Mouse (Mus musculus): ENCODE data around the gene Ttc39a. TPM values are rescaled to one million over a fixed set of nuclear protein-coding genes. Genes with fewer than 3 reads are reported as not detected.

Ttc39a gene
- total and polyA plus RNA-seq, 3 experiments, result 0.30 to 0.64 (median 0.32) TPM

- H3K36me3 ChIP-seq (replicated peaks in 1 of 2; ENCODE audit: control insufficient read depth in 1 of 2, insufficient read depth in 1 of 2, low read length in 1 of 2), result no peaks in the 10 kb centered on the region
- no peaks in the 10 kb centered on the region for H3K9me3 ChIP-seq (replicated peaks; ENCODE audit: low read length)
- in situ Hi-C loops (cut with MboI; ENCODE audit: low pct_ligation_motif_present, low pct_unique_long_range_greater_than_20kb, low sequenced_read_pairs), result no loop called here
These were observed 16.0 kb downstream of the Ttc39a start for GRCm38 (mm10) chr4:109422436-109422835.

GRCm38 (mm10) chr4:109423438-109423837 is 17.0 kb downstream of the Ttc39a start:
- Histone ChIP-seq H3K9me3 (replicated peaks; ENCODE audit: low read length) (no peaks in the 10 kb centered on the region), H3K36me3 (replicated peaks in 1 of 2; ENCODE audit: control insufficient read depth in 1 of 2, insufficient read depth in 1 of 2, low read length in 1 of 2) (no peaks in the 10 kb centered on the region), H3K27ac (ENCODE audit: insufficient read depth, low read depth) (no peak overlapping the region), H3K4me3 (replicated peaks in 1 of 3; ENCODE audit: low read depth in 2 of 3, low read length in 2 of 3, poor library complexity in 1 of 3) (no peak overlapping the region), H3K27me3 (replicated peaks) (no peaks in the 10 kb centered on the region), H3K4me2 (ENCODE audit: insufficient read depth, low read depth, poor library complexity, severe bottlenecking) (no peak overlapping the region), H3K4me1 (ENCODE audit: control insufficient read depth in 1 of 2, insufficient read depth in 2 of 2) (peaks cover 6 to 26% of the 10 kb centered on the region in 2 experiments), H3K9ac (ENCODE audit: insufficient read depth, low read depth) (no peak overlapping the region), H3K79me2 (replicated peaks; ENCODE audit: control insufficient read depth, extremely low read depth, insufficient read depth, poor library complexity, severe bottlenecking) (no peaks in the 10 kb centered on the region)
- dilution Hi-C loops (cut with MboI; ENCODE audit: extremely low pct_ligation_motif_present, extremely low pct_unique_long_range_greater_than_20kb, low sequenced_read_pairs), result no loop called here
- in situ Hi-C loops (cut with MboI; ENCODE audit: low pct_ligation_motif_present, low pct_unique_long_range_greater_than_20kb, low sequenced_read_pairs), result no loop called here
- TF ChIP-seq MAFK (IDR thresholded peaks at IDR 0.05; ENCODE audit: insufficient replicate concordance, low read length) (no peak), EP300 (IDR thresholded peaks at IDR 0.05; ENCODE audit: low read length) (no peak)
- no peak for DNase-seq (ENCODE audit: extremely low read depth)

More at GRCm38 (mm10) chr4:109422436-109422835, 16.0 kb downstream of the Ttc39a start:
- no peak for DNase-seq (ENCODE audit: extremely low read depth)
- no peak overlapping the region for H3K4me3 ChIP-seq (replicated peaks in 1 of 3; ENCODE audit: low read depth in 2 of 3, low read length in 2 of 3, poor library complexity in 1 of 3)
- dilution Hi-C loops (cut with MboI; ENCODE audit: extremely low pct_ligation_motif_present, extremely low pct_unique_long_range_greater_than_20kb, low sequenced_read_pairs), result no loop called here
- H3K4me1 ChIP-seq (ENCODE audit: control insufficient read depth in 1 of 2, insufficient read depth in 2 of 2), result peaks cover 8 to 27% of the 10 kb centered on the region in 2 experiments
- H3K27ac ChIP-seq (ENCODE audit: insufficient read depth, low read depth), result no peak overlapping the region
- no peak for TF ChIP-seq CHD2 (IDR thresholded peaks at IDR 0.05; ENCODE audit: low read length)
- no peak for TF ChIP-seq ELF1 (IDR thresholded peaks at IDR 0.05; ENCODE audit: low read depth, low read length)
- no peaks in the 10 kb centered on the region for H3K27me3 ChIP-seq (replicated peaks)
- no peaks in the 10 kb centered on the region for H3K79me2 ChIP-seq (replicated peaks; ENCODE audit: control insufficient read depth, extremely low read depth, insufficient read depth, poor library complexity, severe bottlenecking)
- H3K9ac ChIP-seq (ENCODE audit: insufficient read depth, low read depth), result no peak overlapping the region
- H3K4me2 ChIP-seq (ENCODE audit: insufficient read depth, low read depth, poor library complexity, severe bottlenecking), result no peak overlapping the region

- no peak for DNase-seq (ENCODE audit: extremely low read depth)
- in situ Hi-C loops (cut with MboI; ENCODE audit: low pct_ligation_motif_present, low pct_unique_long_range_greater_than_20kb, low sequenced_read_pairs) (no loop called here), dilution Hi-C loops (cut with MboI; ENCODE audit: extremely low pct_ligation_motif_present, extremely low pct_unique_long_range_greater_than_20kb, low sequenced_read_pairs) (no loop called here)
- Histone ChIP-seq H3K4me2 (ENCODE audit: insufficient read depth, low read depth, poor library complexity, severe bottlenecking) (no peak overlapping the region), H3K9ac (ENCODE audit: insufficient read depth, low read depth) (no peak overlapping the region), H3K4me3 (replicated peaks in 1 of 3; ENCODE audit: low read depth in 2 of 3, low read length in 2 of 3, poor library complexity in 1 of 3) (no peak overlapping the region), H3K4me1 (ENCODE audit: control insufficient read depth in 1 of 2, insufficient read depth in 2 of 2) (peaks cover 5 to 23% of the 10 kb centered on the region in 2 experiments), H3K9me3 (replicated peaks; ENCODE audit: low read length) (no peaks in the 10 kb centered on the region), H3K79me2 (replicated peaks; ENCODE audit: control insufficient read depth, extremely low read depth, insufficient read depth, poor library complexity, severe bottlenecking) (no peaks in the 10 kb centered on the region), H3K36me3 (replicated peaks in 1 of 2; ENCODE audit: control insufficient read depth in 1 of 2, insufficient read depth in 1 of 2, low read length in 1 of 2) (no peaks in the 10 kb centered on the region), H3K27ac (ENCODE audit: insufficient read depth, low read depth) (no peak overlapping the region), H3K27me3 (replicated peaks) (no peaks in the 10 kb centered on the region)
- TF ChIP-seq BHLHE40 (IDR thresholded peaks at IDR 0.05; ENCODE audit: low read depth, low read length) (no peak), JUN (IDR thresholded peaks at IDR 0.05; ENCODE audit: insufficient read depth, low read depth, low read length) (no peak), UBTF (IDR thresholded peaks at IDR 0.05; ENCODE audit: low read depth, low read length) (no peak), MYC (IDR thresholded peaks at IDR 0.05; ENCODE audit: low read depth, low read length) (no peak), IRF4 (IDR thresholded peaks at IDR 0.05; ENCODE audit: low read depth, low read length) (no peak), SIN3A (IDR thresholded peaks at IDR 0.05; ENCODE audit: low read length) (no peak), PAX5 (IDR thresholded peaks at IDR 0.05; ENCODE audit: low read length) (no peak), KAT2A (IDR thresholded peaks at IDR 0.05; ENCODE audit: insufficient replicate concordance, low read length) (no peak), ZC3H11A (IDR thresholded peaks at IDR 0.05; ENCODE audit: low read depth, low read length) (no peak), JUND (conservative IDR thresholded peaks at IDR 0.05; ENCODE audit: low read depth, low read length) (no peak), TCF12 (IDR thresholded peaks at IDR 0.05; ENCODE audit: low read depth, low read length) (no peak), MAFK (IDR thresholded peaks at IDR 0.05; ENCODE audit: insufficient replicate concordance, low read length) (no peak), NELFE (IDR thresholded peaks at IDR 0.05; ENCODE audit: low read depth, low read length) (no peak), USF1 (IDR thresholded peaks at IDR 0.05; ENCODE audit: low read depth, low read length) (no peak), ELF1 (IDR thresholded peaks at IDR 0.05; ENCODE audit: low read depth, low read length) (no peak), NRF1 (IDR thresholded peaks at IDR 0.05; ENCODE audit: low read depth, low read length) (no peak), MAX (IDR thresholded peaks at IDR 0.05; ENCODE audit: low read length) (no peak), SMC3 (IDR thresholded peaks at IDR 0.05; ENCODE audit: low read depth, low read length) (no peak), MXI1 (IDR thresholded peaks at IDR 0.05; ENCODE audit: low read depth, low read length) (no peak), E2F4 (IDR thresholded peaks at IDR 0.05; ENCODE audit: insufficient replicate concordance, low read depth, low read length) (no peak)
These were observed 20.6 kb downstream of the Ttc39a start for GRCm38 (mm10) chr4:109427058-109427457.

Data from CH12.LX (cell line).